Mouse (Mus musculus) liver, embryonic 14 days (tissue): ENCODE results near the gene Dctn5. TPM values are rescaled to one million over a fixed set of nuclear protein-coding genes. Genes with fewer than 3 reads are reported as not detected.

Experiments
- polyA plus RNA-seq: library from polyadenylated mRNA; depleted of rRNA; stranded (reverse); fragments of >200 nt; gene quantifications from 2 replicates; pipeline ENCODE4 v1.2.3, GENCODE M21; 2012; rRNA removed

Dctn5 gene
- 31.4 and 36.7 TPM in 2 replicates for polyA plus RNA-seq

DNA sequence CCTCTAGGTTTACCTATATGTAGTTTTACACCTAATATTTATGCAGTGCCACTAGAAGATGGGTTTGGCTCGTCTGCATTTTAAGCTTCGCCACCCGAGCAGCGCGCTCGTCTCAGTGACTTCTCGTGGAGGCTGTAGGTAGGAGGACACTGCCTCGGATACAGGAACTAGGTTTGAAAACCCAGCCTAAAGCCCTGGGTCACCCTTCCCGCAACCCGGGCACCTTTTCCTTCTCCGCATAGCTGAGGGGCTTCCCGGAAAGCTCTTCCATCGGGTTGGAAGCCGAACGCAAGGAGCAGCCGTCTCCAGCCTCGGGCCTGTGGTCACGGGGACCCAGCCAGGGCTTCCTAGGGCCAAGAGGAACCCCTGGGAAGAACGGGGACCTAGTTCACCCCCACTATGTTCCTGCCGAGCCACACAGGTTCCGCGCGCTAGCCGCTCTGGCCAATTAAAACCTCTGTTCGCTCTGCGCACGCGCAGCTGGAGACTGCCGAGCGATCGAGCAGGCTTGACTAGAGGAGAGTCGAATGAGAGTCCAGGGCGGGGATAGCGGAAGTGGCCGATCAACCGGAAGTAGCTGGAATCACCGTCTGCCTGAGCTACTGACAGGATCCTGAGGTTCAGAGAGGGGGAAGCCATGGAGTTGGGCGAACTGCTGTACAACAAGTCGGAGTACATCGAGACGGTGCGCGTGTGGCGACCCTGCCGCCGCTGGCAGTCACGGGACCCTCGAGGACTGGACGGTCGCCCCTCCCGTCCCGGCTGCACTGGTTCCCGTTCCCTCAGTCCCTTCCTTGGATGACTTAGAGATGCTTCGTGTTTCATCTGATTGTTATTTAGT lies at the start of gene Dctn5, which contains the start of gene Palb2:
TSS of gene Dctn5 (plus strand) at position 545 of the 841 bp plus-strand sequence.
TSS of gene Palb2 (minus strand) at position 489 of the 841 bp plus-strand sequence.

DNA sequence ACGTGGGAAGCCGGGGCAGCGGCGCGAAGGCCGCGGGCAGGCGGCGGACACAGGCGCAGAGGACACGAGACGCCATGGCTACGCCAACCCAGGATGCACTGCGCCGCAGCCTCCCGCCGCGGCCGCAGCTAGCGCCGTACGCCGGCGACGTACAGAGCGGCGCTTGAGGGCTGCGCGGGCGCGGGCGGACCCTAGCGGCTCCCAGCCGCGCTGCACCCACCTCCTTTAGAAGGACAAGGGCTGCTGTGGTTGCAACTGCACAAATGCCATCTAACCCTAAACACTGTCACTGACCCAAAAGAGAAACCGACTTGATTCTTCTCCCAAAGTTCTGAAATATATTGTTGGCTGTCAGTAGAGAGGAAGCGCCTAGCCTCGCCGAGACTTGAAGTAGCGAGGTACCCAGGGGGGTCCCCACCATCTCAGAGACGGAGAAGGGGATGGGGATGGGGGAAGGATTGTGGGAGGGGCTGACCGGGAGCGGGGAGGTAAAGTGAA lies 31.0 kb upstream of the Dctn5 start, which contains the start of gene Ndufab1:
TSS of gene Ndufab1 (minus strand) at position 140 of the 498 bp plus-strand sequence.

DNA sequence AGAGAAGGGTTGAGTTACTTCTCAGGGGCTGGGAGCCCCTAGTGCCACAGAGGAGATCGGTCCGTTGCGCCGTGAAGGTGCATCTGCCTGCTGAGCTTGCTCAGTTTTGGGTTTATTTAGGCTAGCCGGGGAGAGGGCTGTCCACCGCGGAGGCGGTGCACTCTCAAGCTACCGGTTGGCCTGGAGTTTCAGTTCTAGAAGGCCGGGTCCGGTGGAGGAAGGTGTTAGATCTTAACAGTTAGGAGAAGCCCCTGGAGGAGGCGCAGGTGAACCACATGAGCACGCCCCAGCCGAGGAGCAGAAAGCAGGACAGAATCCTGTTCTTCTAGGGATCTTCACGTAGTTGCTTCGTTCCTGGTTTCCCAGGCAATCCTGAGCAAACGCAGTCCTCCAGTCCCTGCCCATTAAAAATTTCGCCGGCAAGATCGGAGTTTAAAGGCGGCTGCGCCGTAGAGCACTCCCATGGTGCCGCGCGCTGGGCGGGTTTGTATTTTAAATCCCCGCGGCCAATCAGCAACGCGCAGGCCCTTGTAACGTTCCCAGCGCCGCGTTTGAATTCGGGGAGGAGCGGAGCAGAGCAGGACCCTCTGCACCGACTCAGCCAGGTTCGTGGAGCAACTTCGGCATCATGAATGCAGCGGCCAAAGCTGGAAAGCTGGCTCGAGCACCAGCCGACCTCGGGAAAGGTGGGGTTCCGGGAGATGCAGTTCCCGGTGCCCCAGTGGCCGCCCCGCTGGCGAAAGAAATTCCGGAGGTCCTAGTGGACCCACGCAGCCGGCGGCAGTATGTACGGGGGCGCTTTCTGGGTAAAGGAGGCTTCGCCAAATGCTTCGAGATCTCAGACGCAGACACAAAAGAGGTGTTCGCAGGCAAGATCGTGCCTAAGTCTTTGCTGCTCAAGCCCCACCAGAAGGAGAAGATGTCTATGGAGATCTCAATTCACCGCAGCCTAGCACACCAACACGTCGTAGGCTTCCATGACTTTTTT lies 26.4 kb downstream of the Dctn5 start, which contains the start of gene Plk1:
TSS of gene Plk1 (plus strand) at position 525 of the 988 bp plus-strand sequence.

DNA sequence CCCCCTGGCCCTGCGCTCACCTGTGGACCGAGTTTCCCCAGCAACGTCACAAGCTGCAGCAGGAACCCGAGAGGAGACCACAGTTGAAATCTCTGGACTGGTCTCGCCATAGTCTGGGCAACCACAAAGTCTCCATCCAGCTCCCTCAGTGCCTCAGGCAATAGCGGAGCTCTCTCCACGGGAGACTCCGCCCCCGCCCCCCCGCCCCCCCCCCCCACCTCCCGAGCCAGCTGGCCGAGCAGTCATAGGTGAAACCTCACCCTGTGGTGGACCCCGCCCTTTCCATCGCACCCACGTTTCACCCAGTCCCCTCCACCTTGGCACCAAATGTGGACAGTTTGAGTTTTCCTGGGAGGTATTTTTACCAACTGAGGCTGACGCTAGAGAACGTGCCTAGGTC lies 53.2 kb downstream of the Dctn5 start, which contains the start of gene Ern2:
TSS of gene Ern2 (minus strand) at position 165 of the 400 bp plus-strand sequence.

Other genes with a start within 250 kb of the Dctn5 start
- 6.0 and 6.9 TPM in 2 replicates for gene Cog7, start 151.3 kb upstream of the Dctn5 start, polyA plus RNA-seq
- gene Gga2, start 111.8 kb upstream of the Dctn5 start, polyA plus RNA-seq = 18.0 and 23.2 TPM in 2 replicates
- gene Ubfd1, start 65.9 kb upstream of the Dctn5 start, polyA plus RNA-seq = 11.3 and 13.3 TPM in 2 replicates
- gene Ears2, start 65.8 kb upstream of the Dctn5 start, polyA plus RNA-seq = 3.6 and 4.1 TPM in 2 replicates
- 74.9 and 89.4 TPM in 2 replicates for gene Ndufab1, start 31.2 kb upstream of the Dctn5 start, polyA plus RNA-seq
- 9.3 and 9.5 TPM in 2 replicates for gene Palb2, start 56 bp upstream of the Dctn5 start, polyA plus RNA-seq
- 55.1 and 65.3 TPM in 2 replicates for gene Plk1, start 26.4 kb downstream of the Dctn5 start, polyA plus RNA-seq
- gene Ern2, start 53.2 kb downstream of the Dctn5 start, polyA plus RNA-seq = not detected in 2 replicates
- 0.97 and 1.1 TPM in 2 replicates for gene Chp2, start 86.5 kb downstream of the Dctn5 start, polyA plus RNA-seq
- 1.3 and 2.0 TPM in 2 replicates for gene Prkcb, start 155.7 kb downstream of the Dctn5 start, polyA plus RNA-seq